Mouse (Mus musculus) heart, adult 10 weeks (tissue): ENCODE data around the gene Ebf4. TPM values are rescaled to one million over a fixed set of nuclear protein-coding genes. Genes with fewer than 3 reads are reported as not detected.

ENCODE experiments used
- polyA plus RNA-seq: library from polyadenylated mRNA; stranded (reverse); fragments of 350-450 nt; fragmentation: Illumina TruSeq; extraction: RNeasy Lipid Tissue Mini Kit (QIAGEN cat#74804); gene quantifications from one replicate; pipeline ENCODE4 v1.2.3, GENCODE M21; 2014; ENCODE audit warnings: low read depth, low replicate concordance

The Ebf4 gene
- 0.73 TPM for polyA plus RNA-seq

GRCm38 (mm10) chr2:130294936-130295277 lies at the start of gene Ebf4:
TSS of gene Ebf4 (plus strand) at chr2:130295169.

GRCm38 (mm10) chr2:130274149-130274861 lies 20.7 kb upstream of the Ebf4 start, which contains the start of gene Nop56:
TSS of gene Nop56 (plus strand) at chr2:130274430.

DNA sequence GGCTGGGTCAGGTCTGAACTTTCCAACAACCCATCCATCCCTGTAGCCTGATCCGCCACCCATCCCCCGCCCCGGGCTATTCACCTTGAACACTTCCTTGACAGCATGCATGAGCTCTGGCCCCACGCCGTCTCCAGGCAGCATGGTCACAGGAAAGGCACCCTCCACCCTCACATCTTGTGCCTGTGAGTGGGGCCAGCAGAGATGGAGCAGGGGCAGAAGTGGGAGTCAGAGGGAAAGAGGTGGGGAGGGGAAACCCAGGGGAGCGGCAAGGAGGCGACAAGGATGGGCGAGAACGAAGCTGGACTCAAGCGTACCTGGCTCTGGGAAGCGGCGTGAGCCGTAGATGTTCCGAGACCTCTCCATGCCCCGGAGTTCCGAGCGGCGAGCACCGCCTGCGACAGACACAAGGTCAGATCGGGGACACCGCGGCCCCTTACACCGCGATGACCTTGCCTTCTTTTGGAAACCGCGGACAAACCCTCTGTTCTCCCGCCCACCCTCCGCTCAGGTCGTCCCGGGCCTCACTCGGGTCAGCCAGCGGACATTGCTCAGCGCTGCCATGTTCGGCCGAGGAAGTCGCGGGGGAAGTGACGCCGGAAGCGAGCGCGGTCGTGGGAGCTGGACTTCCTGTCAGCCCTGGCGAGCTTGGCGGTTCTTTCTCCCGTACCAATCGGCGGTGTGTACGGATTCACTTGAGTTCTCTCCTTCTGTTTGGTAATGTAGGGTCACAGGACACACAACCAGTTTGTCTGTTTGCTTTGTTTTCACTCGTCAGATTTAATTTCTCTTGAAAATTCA lies 10.9 kb upstream of the Ebf4 start, which contains the start of gene Idh3b:
TSS of gene Idh3b (minus strand) at position 694 of the 801 bp plus-strand sequence.

GRCm38 (mm10) chr2:130397186-130397985 lies 102.4 kb downstream of the Ebf4 start, which contains the start of gene Cpxm1:
TSS of gene Cpxm1 (minus strand) at chr2:130397574.

DNA sequence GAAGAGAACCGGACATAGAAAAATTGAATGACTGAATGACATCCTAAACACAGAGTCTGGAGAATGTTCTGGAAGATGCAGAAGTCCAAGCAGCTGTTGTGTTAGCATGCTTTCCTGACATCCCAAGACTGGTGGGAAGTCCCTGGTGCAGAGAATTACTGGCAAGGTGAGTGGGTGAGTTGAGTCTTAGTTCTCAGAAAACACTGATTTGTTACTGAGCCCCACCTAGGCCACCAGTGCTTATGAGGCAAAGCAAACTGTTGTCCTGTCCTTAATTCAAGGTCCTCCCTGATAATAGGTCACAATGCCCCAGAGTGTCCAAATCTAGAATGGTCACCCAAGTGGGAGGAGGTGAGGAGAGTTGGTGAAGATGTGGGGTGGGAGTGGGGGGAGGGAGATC lies 110.0 kb downstream of the Ebf4 start, which contains the start of the genes Gm28372 and 1700020A23Rik:
TSS of gene Gm28372 (plus strand) at position 301 of the 400 bp plus-strand sequence.
TSS of gene 1700020A23Rik (plus strand) at position 321 of the 400 bp plus-strand sequence.

GRCm38 (mm10) chr2:130406178-130406577 lies 111.2 kb downstream of the Ebf4 start, which contains the start of gene Tmem239:
TSS of gene Tmem239 (plus strand) at chr2:130406478.

Other genes starting within 250 kb of the Ebf4 start
- not detected for gene Tgm6, start 182.8 kb upstream of the Ebf4 start, polyA plus RNA-seq
- gene Snrpb, start 115.8 kb upstream of the Ebf4 start, polyA plus RNA-seq, result 141 TPM
- not detected for gene Tmc2, start 100.0 kb upstream of the Ebf4 start, polyA plus RNA-seq
- gene Nop56, start 20.7 kb upstream of the Ebf4 start, polyA plus RNA-seq, result 47.6 TPM
- gene Idh3b, start 10.6 kb upstream of the Ebf4 start, polyA plus RNA-seq, result 950 TPM
- gene Cpxm1, start 102.4 kb downstream of the Ebf4 start, polyA plus RNA-seq, result 9.0 TPM
- not detected for gene Gm28372, start 110.1 kb downstream of the Ebf4 start, polyA plus RNA-seq
- not detected for gene 1700020A23Rik, start 110.1 kb downstream of the Ebf4 start, polyA plus RNA-seq
- not detected for gene Tmem239, start 111.3 kb downstream of the Ebf4 start, polyA plus RNA-seq
- gene Vps16, start 129.2 kb downstream of the Ebf4 start, polyA plus RNA-seq, result 35.1 TPM
- 7.9 TPM for gene Pced1a, start 129.5 kb downstream of the Ebf4 start, polyA plus RNA-seq
- gene Ptpra, start 155.1 kb downstream of the Ebf4 start, polyA plus RNA-seq, result 38.9 TPM